Mouse (Mus musculus): Measurements from ENCODE around the gene Slc44a5. TPM values are rescaled to one million over a fixed set of nuclear protein-coding genes. Genes with fewer than 3 reads are reported as not detected.

Gene Slc44a5
- total RNA-seq (2014; rRNA removed) (not detected in 2 replicates), polyA plus RNA-seq (2012; rRNA removed) (not detected in 2 replicates)

DNA sequence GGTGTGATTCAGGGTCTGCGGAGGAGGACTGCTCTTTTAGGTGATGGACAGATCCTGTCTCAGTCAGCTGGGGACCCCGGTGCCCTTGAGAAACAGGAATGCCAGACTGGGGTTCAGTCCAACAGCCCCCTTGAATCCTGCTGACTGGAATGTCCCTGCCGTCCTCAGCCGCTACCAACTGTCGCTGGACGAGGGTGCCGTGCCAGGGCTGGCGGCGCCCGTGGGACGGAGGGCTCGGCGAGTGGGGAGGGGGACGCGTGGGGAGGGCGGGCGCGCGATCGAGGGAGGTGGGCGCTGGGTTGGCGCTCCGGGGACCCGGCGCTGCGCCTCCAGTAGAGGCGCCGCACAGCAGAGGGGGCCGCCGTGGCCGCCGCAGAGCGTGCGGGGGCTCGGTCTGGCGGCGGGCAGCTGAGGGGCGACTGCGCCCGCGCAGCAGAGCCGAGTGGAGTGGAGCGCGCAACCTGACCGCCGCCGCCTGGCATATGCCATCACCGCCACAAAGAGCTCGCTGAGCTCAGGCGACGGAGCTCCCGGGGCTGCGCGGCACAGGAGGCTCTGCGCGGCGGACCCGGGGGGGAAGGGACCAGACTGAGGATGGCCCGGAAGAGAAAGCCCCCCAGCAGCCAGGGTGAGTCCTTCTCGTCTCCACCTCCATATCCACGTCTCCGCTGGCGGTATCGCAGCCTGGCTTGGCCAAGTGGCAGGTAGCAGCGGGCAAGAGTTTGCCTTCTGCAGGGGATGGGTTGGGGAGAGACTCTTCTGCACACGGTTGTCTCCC lies at the start of gene Slc44a5:
Gene Slc44a5 (plus strand): TSS at position 266 of the 778 bp plus-strand sequence.
- Histone ChIP-seq H3K27me3 (ENCODE audit: control insufficient read depth, insufficient read depth, low read length) (peaks cover 5% of the 10 kb centered on the region), H3K36me3 (ENCODE audit: control insufficient read depth, insufficient read depth, low read length) (no peaks in the 10 kb centered on the region), H3K27ac (replicated peaks; ENCODE audit: insufficient read depth, low read depth, low read length) (no peak within 1 kb of the TSS), H3K9ac (ENCODE audit: low read depth, low read length) (no peak within 1 kb of the TSS), H3K79me2 (ENCODE audit: control insufficient read depth, insufficient read depth, low read length) (no peaks in the 10 kb centered on the region), H3K4me3 (ENCODE audit: insufficient read depth, low read depth, low read length) (no peak within 1 kb of the TSS), H3K4me1 (ENCODE audit: control insufficient read depth, insufficient read depth, low read length) (no peaks in the 10 kb centered on the region)
- WGBS, result 2% methylated on average over 44 of the region's 66 CpGs
- TF ChIP-seq CTCF (IDR thresholded peaks at IDR 0.05; ENCODE audit: low read depth, low read length) (no peak), POLR2A (IDR thresholded peaks at IDR 0.05; ENCODE audit: extremely low read depth, insufficient read depth, low read length) (no peak)
- no peak for DNase-seq (ENCODE audit: extremely low read depth, low read depth, low spot score)

DNA sequence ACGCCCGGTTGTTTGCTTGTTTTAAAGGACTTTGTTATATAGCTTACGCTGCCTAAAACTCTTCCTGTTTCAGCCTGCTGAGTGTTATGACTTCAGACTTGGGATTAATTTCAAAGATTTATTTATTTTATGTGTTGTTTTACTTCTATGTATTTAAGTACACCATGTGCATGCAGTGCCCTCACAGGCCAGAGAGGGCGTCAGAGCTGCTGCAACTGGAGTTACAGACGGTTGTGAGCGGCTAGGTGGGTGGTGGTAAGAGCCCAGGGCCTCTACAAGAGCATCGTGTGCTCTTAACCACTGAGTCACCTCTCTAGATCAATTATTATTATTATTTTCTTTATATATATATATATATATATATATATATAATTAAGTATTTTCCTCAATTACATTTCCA lies 46.9 kb upstream of the Slc44a5 start:
- TF ChIP-seq POLR2A (IDR thresholded peaks at IDR 0.05; ENCODE audit: extremely low read depth, insufficient read depth, low read length) (no peak), CTCF (IDR thresholded peaks at IDR 0.05; ENCODE audit: low read depth, low read length) (peak; percentile 44; the same call in 1 of the 2 replicates)
- H3K36me3 ChIP-seq (ENCODE audit: control insufficient read depth, insufficient read depth, low read length), result peaks cover 32% of the 10 kb centered on the region
- H3K27me3 ChIP-seq (ENCODE audit: control insufficient read depth, insufficient read depth, low read length), result no peaks in the 10 kb centered on the region
- H3K4me1 ChIP-seq (ENCODE audit: control insufficient read depth, insufficient read depth, low read length), result peaks cover 16% of the 10 kb centered on the region
- WGBS, result 89% methylated on average over 7 of the region's 7 CpGs
- no peaks in the 10 kb centered on the region for H3K79me2 ChIP-seq (ENCODE audit: control insufficient read depth, insufficient read depth, low read length)
- no peak for DNase-seq (ENCODE audit: extremely low read depth, low read depth, low spot score)
- H3K4me3 ChIP-seq (ENCODE audit: insufficient read depth, low read depth, low read length), result no peak overlapping the region
- H3K9ac ChIP-seq (ENCODE audit: low read depth, low read length), result no peak overlapping the region
- no peak overlapping the region for H3K27ac ChIP-seq (replicated peaks; ENCODE audit: insufficient read depth, low read depth, low read length)

DNA sequence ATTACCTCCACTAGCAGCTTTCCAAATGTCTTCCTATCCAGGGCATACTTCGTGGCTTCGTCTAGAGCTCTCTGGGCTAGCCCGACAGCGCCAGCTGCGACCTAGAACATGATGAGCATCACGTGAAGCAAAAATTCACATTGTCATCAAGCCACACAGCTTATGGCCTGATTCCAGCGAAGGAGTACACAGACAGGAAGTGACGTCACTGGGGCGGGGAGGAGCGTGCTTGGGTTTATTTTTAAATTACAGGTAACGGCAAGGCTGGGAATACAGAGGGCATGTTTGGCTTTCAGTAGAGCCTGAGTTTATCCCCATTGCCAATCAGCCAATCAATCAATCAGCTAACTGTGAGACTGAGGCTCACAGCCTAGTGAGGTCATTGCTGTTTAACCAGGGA lies 43.7 kb upstream of the Slc44a5 start:
- TF ChIP-seq POLR2A (IDR thresholded peaks at IDR 0.05; ENCODE audit: extremely low read depth, insufficient read depth, low read length), result no peak
- no peak for TF ChIP-seq CTCF (IDR thresholded peaks at IDR 0.05; ENCODE audit: low read depth, low read length)
- H3K27ac ChIP-seq (replicated peaks; ENCODE audit: insufficient read depth, low read depth, low read length), result peak overlapping the region; percentile 53
- H3K4me3 ChIP-seq (ENCODE audit: insufficient read depth, low read depth, low read length), result no peak overlapping the region
- peak; percentile 96 for DNase-seq (ENCODE audit: extremely low read depth, low read depth, low spot score)
- WGBS, result 23% methylated on average over 11 of the region's 11 CpGs
- peaks cover 23% of the 10 kb centered on the region for H3K4me1 ChIP-seq (ENCODE audit: control insufficient read depth, insufficient read depth, low read length)
- peaks cover 34% of the 10 kb centered on the region for H3K36me3 ChIP-seq (ENCODE audit: control insufficient read depth, insufficient read depth, low read length)
- H3K27me3 ChIP-seq (ENCODE audit: control insufficient read depth, insufficient read depth, low read length), result no peaks in the 10 kb centered on the region
- no peaks in the 10 kb centered on the region for H3K79me2 ChIP-seq (ENCODE audit: control insufficient read depth, insufficient read depth, low read length)
- H3K9ac ChIP-seq (ENCODE audit: low read depth, low read length), result no peak overlapping the region

DNA sequence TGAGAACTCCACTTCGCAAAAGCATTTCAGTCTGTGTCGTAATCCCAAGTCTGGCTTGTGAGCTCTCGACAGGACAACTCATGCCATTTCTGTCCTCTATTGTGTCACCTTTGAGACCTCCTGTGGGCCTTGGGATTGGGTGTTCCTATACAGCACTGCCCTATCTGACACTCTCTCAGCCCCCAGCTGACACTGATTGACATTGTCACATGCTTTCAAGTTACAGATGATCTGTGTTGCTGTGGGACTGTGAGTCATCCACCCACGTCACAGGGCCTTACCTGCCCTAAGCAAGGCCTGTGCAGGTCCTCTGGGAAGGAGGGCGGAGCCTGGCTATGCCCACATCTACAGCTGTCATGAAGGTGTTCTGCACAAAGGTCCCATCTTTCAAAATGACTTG lies 40.8 kb upstream of the Slc44a5 start:
- Histone ChIP-seq H3K36me3 (ENCODE audit: control insufficient read depth, insufficient read depth, low read length) (peaks cover 47% of the 10 kb centered on the region), H3K27me3 (ENCODE audit: control insufficient read depth, insufficient read depth, low read length) (no peaks in the 10 kb centered on the region), H3K27ac (replicated peaks; ENCODE audit: insufficient read depth, low read depth, low read length) (no peak overlapping the region), H3K79me2 (ENCODE audit: control insufficient read depth, insufficient read depth, low read length) (no peaks in the 10 kb centered on the region), H3K9ac (ENCODE audit: low read depth, low read length) (no peak overlapping the region), H3K4me1 (ENCODE audit: control insufficient read depth, insufficient read depth, low read length) (peaks cover 23% of the 10 kb centered on the region), H3K4me3 (ENCODE audit: insufficient read depth, low read depth, low read length) (no peak overlapping the region)
- DNase-seq (ENCODE audit: extremely low read depth, low read depth, low spot score), result peak; percentile 51
- WGBS, result 42% methylated on average over 5 of the region's 5 CpGs
- TF ChIP-seq POLR2A (IDR thresholded peaks at IDR 0.05; ENCODE audit: extremely low read depth, insufficient read depth, low read length) (no peak), CTCF (IDR thresholded peaks at IDR 0.05; ENCODE audit: low read depth, low read length) (no peak)

DNA sequence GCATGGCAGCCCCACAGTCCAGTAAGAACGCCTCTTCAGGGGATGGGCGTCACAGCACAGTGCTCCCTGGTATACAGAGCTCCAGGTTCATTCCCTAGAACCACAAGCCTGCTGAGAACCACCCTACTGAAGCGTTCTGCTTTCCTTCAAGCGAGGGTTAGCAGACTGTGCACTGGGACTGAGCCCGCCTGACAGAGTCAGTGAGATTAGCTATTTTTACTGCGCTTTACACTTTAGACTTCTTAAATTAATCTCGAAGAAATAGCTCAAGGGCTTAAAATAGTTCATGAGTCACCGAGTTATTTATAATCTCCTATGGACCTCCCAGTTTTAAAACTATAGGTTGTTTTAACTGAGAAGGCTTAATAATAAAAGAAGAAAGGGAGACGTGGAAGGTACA lies 37.4 kb upstream of the Slc44a5 start:
- no peak overlapping the region for H3K9ac ChIP-seq (ENCODE audit: low read depth, low read length)
- H3K36me3 ChIP-seq (ENCODE audit: control insufficient read depth, insufficient read depth, low read length), result peaks cover 59% of the 10 kb centered on the region
- TF ChIP-seq POLR2A (IDR thresholded peaks at IDR 0.05; ENCODE audit: extremely low read depth, insufficient read depth, low read length) (no peak), CTCF (IDR thresholded peaks at IDR 0.05; ENCODE audit: low read depth, low read length) (no peak)

More for the DNA sequence above, 37.4 kb upstream of the Slc44a5 start:
- Histone ChIP-seq H3K4me1 (ENCODE audit: control insufficient read depth, insufficient read depth, low read length) (peaks cover 13% of the 10 kb centered on the region; the same call in 1 of the 2 replicates), H3K27me3 (ENCODE audit: control insufficient read depth, insufficient read depth, low read length) (no peaks in the 10 kb centered on the region), H3K4me3 (ENCODE audit: insufficient read depth, low read depth, low read length) (no peak overlapping the region), H3K79me2 (ENCODE audit: control insufficient read depth, insufficient read depth, low read length) (no peaks in the 10 kb centered on the region), H3K27ac (replicated peaks; ENCODE audit: insufficient read depth, low read depth, low read length) (no peak overlapping the region)
- DNase-seq (ENCODE audit: extremely low read depth, low read depth, low spot score), result no peak
- WGBS, result 91% methylated on average over 9 of the region's 9 CpGs
